ENCODE assay signal across 21 mouse cellular contexts in the genomic region with DNA sequence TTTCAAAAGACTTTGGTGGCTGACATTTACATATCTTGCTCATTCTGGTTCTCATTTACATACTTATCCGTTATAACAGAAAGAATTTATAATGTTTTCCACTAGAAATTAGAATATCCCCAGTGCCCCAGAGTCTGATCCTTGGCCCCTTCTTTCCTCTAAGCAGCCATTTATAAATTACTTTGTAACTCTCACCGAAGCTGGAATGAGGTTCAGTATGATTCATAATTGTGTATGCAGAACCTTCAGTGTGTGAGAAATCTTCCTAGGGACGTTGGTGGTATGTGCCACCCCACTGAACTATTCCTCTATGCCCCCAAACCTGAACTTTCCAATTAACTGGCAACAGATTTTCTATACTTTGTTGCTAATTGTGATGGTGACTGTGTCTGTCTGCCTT.
DNase-seq lines count a peak whose midpoint lies in the region; ATAC-seq and TF ChIP-seq lines count a peak whose summit lies in the region.
"Had no signal": no experiment of that assay in that cellular context is flagged by ENCODE, and none has a peak within 500 bp of the region (broad histone marks: within the 10 kb centered on the region; RNA-seq: fewer than 3 reads in every experiment).

No protein-coding gene starts in this region.

- peak; percentile 51 for ATAC-seq in midbrain, embryonic 15.5 days (replicated peaks)
- ATAC-seq in midbrain, postnatal 0 days (ENCODE audit: low FRiP score): no peak
- ATAC-seq in midbrain, embryonic 16.5 days: peak; percentile 60; the same call in 1 of the 2 replicates
- ATAC-seq in midbrain, embryonic 14.5 days (ENCODE audit: low FRiP score, low TSS enrichment): no peak
- ATAC-seq: activated CD4-positive, CD25-positive, alpha-beta regulatory T cell, adult 4 months; CD4-positive, CD25-positive, alpha-beta regulatory T cell, adult 4 months; Patski had no signal

- no peak for TF ChIP-seq RAD21 in CH12.LX (IDR thresholded peaks at IDR 0.05; ENCODE audit: low read depth, low read length)

- no peaks in the 10 kb centered on the region for H3K9me3 ChIP-seq in midbrain, embryonic 15.5 days
- no peaks in the 10 kb centered on the region for H3K9me3 ChIP-seq in midbrain, postnatal 0 days (ENCODE audit: low read length)
- no peaks in the 10 kb centered on the region for H3K9me3 ChIP-seq in midbrain, embryonic 16.5 days (replicated peaks; ENCODE audit: control insufficient read depth, low read length, poor library complexity, severe bottlenecking)
- H3K9me3 ChIP-seq in midbrain, embryonic 14.5 days (ENCODE audit: control insufficient read depth, low read length): no peaks in the 10 kb centered on the region
- H3K9me3 ChIP-seq in CH12.LX (replicated peaks; ENCODE audit: low read length): no peaks in the 10 kb centered on the region
- H3K9me3 ChIP-seq: G1E had no signal

- DNase-seq in midbrain, postnatal 0 days (ENCODE audit: low spot score): no peak
- DNase-seq in midbrain, embryonic 14.5 days: no peak
- no peak for DNase-seq in CH12.LX (ENCODE audit: extremely low read depth)
- DNase-seq in ovary, adult 18-20 months (ENCODE audit: low spot score): no peak
- DNase-seq: adrenal gland, adult 2 months; adrenal gland, adult 8-10 months; adrenal gland, postnatal 10 days; adrenal gland, postnatal 14 days; adrenal gland, postnatal 25 days; adrenal gland, postnatal 36 days; B cell, adult 2 months; cerebellum, adult 11 months; cerebellum, adult 11-12 months; cerebellum, adult 18-20 months; cerebellum, adult 2 months had no signal

- 0 out of 2 replicates have a peak, but pooled peaks have one; percentile 33 for TF ChIP-seq EP300 in CH12.LX (IDR thresholded peaks at IDR 0.05; ENCODE audit: low read length)

- H3K4me2 ChIP-seq in midbrain, embryonic 15.5 days: no peak overlapping the region
- H3K4me2 ChIP-seq in midbrain, postnatal 0 days (ENCODE audit: low read depth, low read length, poor library complexity, severe bottlenecking): no peak overlapping the region
- H3K4me2 ChIP-seq in midbrain, embryonic 16.5 days (ENCODE audit: low read length): no peak overlapping the region
- H3K4me2 ChIP-seq in midbrain, embryonic 14.5 days (ENCODE audit: low read length): no peak overlapping the region
- 0 out of 2 replicates have a peak overlapping the region, but pooled peaks have one; percentile 14 for H3K4me2 ChIP-seq in CH12.LX (ENCODE audit: insufficient read depth, low read depth, poor library complexity, severe bottlenecking)

- no peak overlapping the region for H3K27ac ChIP-seq in midbrain, embryonic 15.5 days
- no peak overlapping the region for H3K27ac ChIP-seq in midbrain, postnatal 0 days (ENCODE audit: low read depth, low read length)
- H3K27ac ChIP-seq in midbrain, embryonic 16.5 days (ENCODE audit: low read length): no peak overlapping the region
- no peak overlapping the region for H3K27ac ChIP-seq in midbrain, embryonic 14.5 days (replicated peaks; ENCODE audit: low read depth, low read length)
- no peak overlapping the region for H3K27ac ChIP-seq in CH12.LX (ENCODE audit: insufficient read depth, low read depth)

- dilution Hi-C loops in CH12.LX (cut with MboI; ENCODE audit: extremely low pct_ligation_motif_present, extremely low pct_unique_long_range_greater_than_20kb, low sequenced_read_pairs): no loop called here

- no peak for TF ChIP-seq CTCF in midbrain, postnatal 0 days (IDR thresholded peaks at IDR 0.05)
- no peak for TF ChIP-seq CTCF in CH12.LX (conservative IDR thresholded peaks at IDR 0.05 in 1 of 2, IDR thresholded peaks at IDR 0.05 in 1 of 2; ENCODE audit: low read depth in 2 of 2, low read length in 2 of 2)

- H3K27me3 ChIP-seq in midbrain, embryonic 15.5 days (replicated peaks): peaks cover 11% of the 10 kb centered on the region; the same call in 1 of the 2 replicates
- 0 out of 2 replicates have a peak, but pooled peaks cover 2% of the 10 kb centered on the region for H3K27me3 ChIP-seq in midbrain, postnatal 0 days (ENCODE audit: insufficient read depth, low read length)
- H3K27me3 ChIP-seq in midbrain, embryonic 16.5 days (ENCODE audit: control insufficient read depth, insufficient read depth, low read depth, low read length): peaks cover 4% of the 10 kb centered on the region; the same call in 1 of the 2 replicates
- 0 out of 2 replicates have a peak, but pooled peaks cover 5% of the 10 kb centered on the region for H3K27me3 ChIP-seq in midbrain, embryonic 14.5 days (ENCODE audit: control insufficient read depth, insufficient read depth, low read length)
- no peaks in the 10 kb centered on the region for H3K27me3 ChIP-seq in CH12.LX (replicated peaks)

- H3K36me3 ChIP-seq in midbrain, embryonic 15.5 days (replicated peaks): no peaks in the 10 kb centered on the region
- H3K36me3 ChIP-seq in midbrain, postnatal 0 days (ENCODE audit: insufficient read depth, low read length): no peaks in the 10 kb centered on the region
- H3K36me3 ChIP-seq in midbrain, embryonic 16.5 days (ENCODE audit: control insufficient read depth, insufficient read depth, low read length): no peaks in the 10 kb centered on the region
- H3K36me3 ChIP-seq in midbrain, embryonic 14.5 days (ENCODE audit: control insufficient read depth, insufficient read depth, low read length): no peaks in the 10 kb centered on the region
- H3K36me3 ChIP-seq in CH12.LX (replicated peaks in 1 of 2; ENCODE audit: control insufficient read depth in 1 of 2, insufficient read depth in 1 of 2, low read length in 1 of 2): no peaks in the 10 kb centered on the region
- H3K36me3 ChIP-seq: G1E had no signal

- H3K9ac ChIP-seq in midbrain, embryonic 15.5 days: no peak overlapping the region
- no peak overlapping the region for H3K9ac ChIP-seq in midbrain, postnatal 0 days (replicated peaks; ENCODE audit: low read length, poor library complexity, severe bottlenecking)
- H3K9ac ChIP-seq in midbrain, embryonic 16.5 days (ENCODE audit: low read depth, low read length): no peak overlapping the region
- no peak overlapping the region for H3K9ac ChIP-seq in midbrain, embryonic 14.5 days (replicated peaks; ENCODE audit: low read length)
- no peak overlapping the region for H3K9ac ChIP-seq in CH12.LX (ENCODE audit: insufficient read depth, low read depth)

- in situ Hi-C loops in CH12.LX (cut with MboI; ENCODE audit: low pct_ligation_motif_present, low pct_unique_long_range_greater_than_20kb, low sequenced_read_pairs): loop anchor here (10.0 kb wide), 1 partner anchor 184 kb away; no protein-coding TSS in a partner anchor

- no peaks in the 10 kb centered on the region for H3K79me2 ChIP-seq in CH12.LX (replicated peaks; ENCODE audit: control insufficient read depth, extremely low read depth, insufficient read depth, poor library complexity, severe bottlenecking)

- H3K4me3 ChIP-seq in midbrain, embryonic 15.5 days: no peak overlapping the region
- no peak overlapping the region for H3K4me3 ChIP-seq in midbrain, postnatal 0 days (ENCODE audit: low read depth, low read length)
- no peak overlapping the region for H3K4me3 ChIP-seq in midbrain, embryonic 16.5 days (ENCODE audit: low read depth, low read length)
- H3K4me3 ChIP-seq in midbrain, embryonic 14.5 days (replicated peaks; ENCODE audit: low read depth, low read length): no peak overlapping the region
- H3K4me3 ChIP-seq in CH12.LX (replicated peaks in 1 of 3; ENCODE audit: low read depth in 2 of 3, low read length in 2 of 3, poor library complexity in 1 of 3): no peak overlapping the region

- TF ChIP-seq POLR2A in CH12.LX (IDR thresholded peaks at IDR 0.05; ENCODE audit: low read depth, low read length): no peak

- H3K4me1 ChIP-seq in midbrain, embryonic 15.5 days: peaks cover 3% of the 10 kb centered on the region; the same call in 1 of the 2 replicates
- H3K4me1 ChIP-seq in midbrain, postnatal 0 days (ENCODE audit: insufficient read depth, low read length): no peaks in the 10 kb centered on the region
- no peaks in the 10 kb centered on the region for H3K4me1 ChIP-seq in midbrain, embryonic 16.5 days (ENCODE audit: control insufficient read depth, insufficient read depth, low read length)
- H3K4me1 ChIP-seq in midbrain, embryonic 14.5 days (ENCODE audit: control insufficient read depth, insufficient read depth, low read length): no peaks in the 10 kb centered on the region
- H3K4me1 ChIP-seq in CH12.LX (ENCODE audit: control insufficient read depth in 1 of 2, insufficient read depth in 2 of 2): peaks cover 0 to 10% of the 10 kb centered on the region in 2 experiments; a peak in 1 of 4 replicates

- WGBS in midbrain, embryonic 15.5 days: 58% methylated on average over 3 of the region's 3 CpGs
- WGBS in midbrain, postnatal 0 days: 55% methylated on average over 3 of the region's 3 CpGs
- 49% methylated on average over 3 of the region's 3 CpGs for WGBS in midbrain, embryonic 16.5 days
- 67% methylated on average over 3 of the region's 3 CpGs for WGBS in midbrain, embryonic 14.5 days

TF ChIP-seq in CH12.LX, 34 proteins besides CTCF, POLR2A, EP300 and RAD21:
- TF ChIP-seq RCOR1 (conservative IDR thresholded peaks at IDR 0.05; ENCODE audit: low read depth, low read length): no peak
- TF ChIP-seq TBP (conservative IDR thresholded peaks at IDR 0.05; ENCODE audit: low read depth, low read length): peak; percentile 68; the same call in 1 of the 2 replicates
- no peak for TF ChIP-seq MAZ (IDR thresholded peaks at IDR 0.05; ENCODE audit: low read depth, low read length)
- TF ChIP-seq KAT2A (IDR thresholded peaks at IDR 0.05; ENCODE audit: insufficient replicate concordance, low read length): no peak
- TF ChIP-seq USF1 (IDR thresholded peaks at IDR 0.05; ENCODE audit: low read depth, low read length): no peak
- no peak for TF ChIP-seq PAX5 (IDR thresholded peaks at IDR 0.05; ENCODE audit: low read length)
- TF ChIP-seq ZMIZ1 (IDR thresholded peaks at IDR 0.05; ENCODE audit: low read depth, low read length): no peak
- 0 out of 2 replicates have a peak, but pooled peaks have one; percentile 16 for TF ChIP-seq IRF4 (IDR thresholded peaks at IDR 0.05; ENCODE audit: low read depth, low read length)

Comparison
In these comparisons a context has a peak if more than half of its experiments do, and no peak if none do; other contexts are left out.
1. ATAC-seq: peak in midbrain, embryonic 15.5 days (single experiment) and midbrain, embryonic 16.5 days (single experiment); none in midbrain, postnatal 0 days (single experiment) and midbrain, embryonic 14.5 days (single experiment).